Mouse (Mus musculus) megakaryocyte, embryonic 14.5 days (primary cell): Measurements from ENCODE around the gene Klk8.

Experiments
- FLI1 ChIP-seq: IDR thresholded peaks from 2 replicates; pipeline ENCODE4 v1.6.1; 2012; ENCODE audit warnings: low read length, inconsistent platforms, mixed read lengths
- GATA1 ChIP-seq: IDR thresholded peaks from 3 replicates; pipeline ENCODE4 v1.6.1; 2012; ENCODE audit warnings: mixed read lengths, low read length, inconsistent platforms, borderline replicate concordance

- TF ChIP-seq GATA1 (no peak), FLI1 (no peak)
Measured at GRCm38 (mm10) chr7:43796355-43796754, 1.0 kb upstream of the Klk8 start.
